Mouse (Mus musculus): ENCODE data around the gene Ltbp1. TPM values are rescaled to one million over a fixed set of nuclear protein-coding genes. Genes with fewer than 3 reads are reported as not detected.

Ltbp1 gene
- total RNA-seq, 2 experiments from 2014 or later = 5.0 to 5.1 TPM

- DNase-seq (ENCODE audit: low spot score in 2 of 2) = peak; percentile 27 to 73
These were observed 548 bp upstream of the Ltbp1 start for GRCm38 (mm10) chr17:75004820-75005219.

- peak; percentile 11 to 21 for DNase-seq (ENCODE audit: low spot score in 2 of 2)
These were observed 615 bp downstream of the Ltbp1 start for GRCm38 (mm10) chr17:75005685-75006680.

GRCm38 (mm10) chr17:75010955-75011354 lies 5.6 kb downstream of the Ltbp1 start:
- no peak for DNase-seq (ENCODE audit: low spot score in 2 of 2)

- DNase-seq (ENCODE audit: low spot score in 2 of 2) = no peak
These were observed 7.8 kb downstream of the Ltbp1 start for GRCm38 (mm10) chr17:75013211-75013610.

DNA sequence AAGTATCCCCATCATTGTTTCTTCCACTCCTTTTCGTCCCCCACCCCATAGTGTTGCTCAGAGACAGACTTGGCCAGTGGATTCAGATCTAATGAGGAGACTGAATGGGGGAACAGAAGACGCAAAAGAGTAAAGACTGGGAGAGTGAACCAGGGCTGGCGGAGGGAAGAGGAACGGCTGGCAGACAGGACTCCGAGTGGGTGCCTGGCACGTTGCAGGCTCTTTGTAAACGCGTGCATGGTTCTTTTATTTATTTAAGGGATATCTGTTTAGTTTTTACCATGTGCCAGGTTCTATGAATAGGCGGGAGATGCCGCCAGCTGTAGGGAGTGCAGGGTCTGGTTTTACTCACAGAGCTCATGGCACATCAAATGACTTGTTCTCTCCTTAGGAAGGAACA lies 8.5 kb downstream of the Ltbp1 start:
- peak in 1 of 2 experiments; percentile 13 for DNase-seq (ENCODE audit: low spot score in 2 of 2)

DNA sequence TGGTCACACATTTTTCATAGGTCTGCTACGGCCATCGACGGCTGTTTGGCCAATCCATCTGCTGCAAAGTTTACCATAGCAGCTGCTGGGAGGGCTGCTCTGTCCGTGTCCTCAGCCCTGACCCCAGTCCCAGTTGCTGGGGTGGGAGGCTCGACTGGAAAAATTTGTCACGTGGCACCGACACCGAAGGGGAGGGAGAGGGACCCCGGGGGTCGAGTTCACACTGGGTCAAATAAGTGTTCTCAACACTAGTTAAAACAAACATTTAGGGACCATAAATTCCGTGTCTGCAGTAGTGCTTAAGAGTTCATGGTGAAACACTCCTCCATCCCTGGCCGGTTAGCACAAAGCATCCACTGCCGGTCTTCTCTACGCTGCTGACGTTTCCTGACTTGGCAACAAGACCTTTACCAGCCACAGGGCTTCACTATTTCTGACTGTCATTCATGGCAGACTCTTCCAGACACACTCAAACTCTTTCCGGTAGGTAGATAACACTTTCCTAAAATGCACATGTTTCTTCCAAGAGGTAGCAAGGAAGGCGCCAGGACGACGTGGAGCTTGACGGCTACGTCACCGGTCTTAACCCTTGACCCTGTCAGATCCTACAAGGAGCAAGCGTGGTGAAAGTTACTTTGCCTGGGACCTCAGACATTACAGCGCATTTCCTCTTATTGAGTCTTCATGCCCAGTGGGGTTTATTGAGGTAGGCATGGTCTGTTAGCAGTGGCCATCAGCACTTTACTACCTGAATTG lies 9.4 kb downstream of the Ltbp1 start:
- no peak for DNase-seq (ENCODE audit: low spot score in 2 of 2)

GRCm38 (mm10) chr17:75015546-75015945 lies 10.2 kb downstream of the Ltbp1 start:
- DNase-seq (ENCODE audit: low spot score in 2 of 2) = no peak

DNA sequence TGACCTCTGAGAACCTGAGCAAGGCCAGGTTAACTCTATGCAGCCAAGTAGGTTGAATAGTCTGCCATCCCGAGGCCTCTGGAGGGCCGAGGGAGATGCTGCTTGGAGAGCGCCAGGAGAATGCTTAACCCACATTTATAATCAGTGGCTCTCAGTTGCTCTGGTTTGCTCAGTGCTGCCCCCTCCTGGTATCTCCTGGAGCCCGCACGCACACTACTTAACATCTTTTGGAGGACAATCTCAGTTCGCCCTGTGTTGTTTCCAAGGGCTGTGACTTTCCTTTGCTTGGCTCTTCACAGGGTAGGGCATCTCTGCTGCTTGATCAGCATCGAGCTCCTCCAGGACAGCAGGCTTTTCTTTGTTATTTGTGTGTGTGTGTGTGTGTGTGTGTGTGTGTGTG lies 12.1 kb downstream of the Ltbp1 start:
- DNase-seq (ENCODE audit: low spot score in 2 of 2) = no peak

DNA sequence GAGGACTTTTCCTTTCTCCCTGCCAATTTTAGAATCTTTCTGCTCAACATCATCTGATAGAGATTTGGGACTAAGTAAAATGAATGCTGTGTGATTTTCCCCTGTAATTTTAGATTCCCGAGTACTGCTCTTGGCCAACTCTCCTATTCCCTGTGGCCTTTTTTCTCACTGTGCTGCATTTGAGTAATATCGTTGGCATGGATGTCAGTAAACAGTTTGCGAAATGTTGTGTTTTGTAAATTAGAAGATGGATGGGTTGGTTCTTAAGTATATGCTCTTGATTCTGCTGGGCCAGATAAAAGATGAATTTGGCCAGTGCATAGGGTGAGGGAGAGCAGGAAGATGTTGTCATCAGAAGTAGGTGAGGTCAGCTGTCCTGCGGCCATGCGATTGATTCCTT lies 12.8 kb downstream of the Ltbp1 start:
- DNase-seq (ENCODE audit: low spot score in 2 of 2) = no peak

DNA sequence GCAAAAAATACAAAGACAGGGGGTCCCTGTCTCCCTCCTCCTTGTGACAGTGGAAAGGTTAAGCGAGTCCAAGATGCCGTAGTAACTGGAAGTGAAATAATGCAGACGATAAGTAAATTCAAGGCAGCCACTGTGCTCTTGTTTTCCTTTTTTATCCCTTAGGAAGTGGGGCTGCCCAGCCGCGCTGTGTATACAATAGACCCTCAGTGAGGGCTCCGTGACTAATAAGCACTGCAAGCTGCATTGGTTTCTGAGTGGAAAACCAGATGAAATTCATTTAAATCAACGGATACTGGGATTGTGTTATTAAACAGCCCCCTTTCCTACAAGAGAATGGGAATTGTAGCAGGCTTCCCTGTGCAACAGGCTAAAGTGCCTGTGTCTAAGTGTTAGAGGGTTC lies 14.7 kb downstream of the Ltbp1 start:
- no peak for DNase-seq (ENCODE audit: low spot score in 2 of 2)

DNA sequence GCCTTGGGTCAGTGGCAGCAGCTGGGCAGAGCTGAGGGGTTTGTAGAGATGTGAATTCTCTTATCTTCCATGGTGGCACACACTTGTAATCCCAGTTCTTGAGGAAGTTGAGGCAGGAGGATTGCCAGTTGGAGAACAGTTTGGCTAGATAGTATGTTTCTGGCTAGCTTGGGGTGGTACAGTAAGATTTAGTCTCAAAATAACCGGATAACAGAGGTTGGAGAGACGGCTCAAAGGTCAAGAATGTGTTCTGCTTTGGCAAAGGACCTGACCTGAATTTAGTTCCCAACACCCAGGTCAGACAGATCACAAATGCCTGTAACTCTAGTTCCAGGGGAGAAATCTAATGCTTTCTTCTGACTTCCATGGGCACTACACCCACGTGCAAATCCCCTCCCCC lies 15.3 kb downstream of the Ltbp1 start:
- no peak for DNase-seq (ENCODE audit: low spot score in 2 of 2)

DNA sequence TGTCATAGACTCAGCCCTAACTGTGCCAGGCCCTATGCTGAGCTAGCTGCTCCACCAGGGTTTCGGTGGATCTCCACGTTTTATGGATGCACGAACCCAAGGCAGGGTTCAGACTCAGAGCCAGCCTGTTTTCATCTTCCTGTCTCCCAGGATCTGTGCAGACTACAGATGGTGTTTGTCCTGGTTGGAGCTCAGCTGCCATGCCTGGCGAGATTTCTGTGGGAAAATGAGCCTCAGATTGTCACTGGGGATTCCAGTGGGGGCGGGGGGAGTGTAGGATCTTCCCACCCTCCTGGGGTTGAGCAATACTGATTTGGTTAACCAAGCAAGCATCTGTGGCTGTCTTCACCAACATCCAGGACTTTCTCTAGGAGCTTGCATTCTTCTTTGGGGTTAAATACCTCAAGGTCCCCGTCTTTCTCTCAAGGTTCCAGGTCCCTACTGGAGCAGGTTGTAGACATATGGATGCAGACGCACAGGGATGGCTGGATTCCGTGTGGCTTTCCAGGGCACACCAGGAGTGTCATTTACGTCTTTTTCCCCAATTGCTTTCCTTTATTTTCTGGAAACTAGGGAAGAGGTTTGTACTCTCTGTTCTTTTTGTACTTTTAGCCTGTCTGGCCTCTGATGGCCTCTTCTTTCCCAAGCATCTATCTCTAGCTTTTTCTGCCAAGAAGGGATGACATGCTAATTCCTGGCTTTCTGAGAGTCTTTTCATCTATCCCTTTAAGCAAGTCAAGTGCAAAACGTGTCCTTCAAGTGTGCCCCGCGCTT lies 22.2 kb downstream of the Ltbp1 start:
- DNase-seq (ENCODE audit: low spot score in 2 of 2) = peak; percentile 9 to 66

DNA sequence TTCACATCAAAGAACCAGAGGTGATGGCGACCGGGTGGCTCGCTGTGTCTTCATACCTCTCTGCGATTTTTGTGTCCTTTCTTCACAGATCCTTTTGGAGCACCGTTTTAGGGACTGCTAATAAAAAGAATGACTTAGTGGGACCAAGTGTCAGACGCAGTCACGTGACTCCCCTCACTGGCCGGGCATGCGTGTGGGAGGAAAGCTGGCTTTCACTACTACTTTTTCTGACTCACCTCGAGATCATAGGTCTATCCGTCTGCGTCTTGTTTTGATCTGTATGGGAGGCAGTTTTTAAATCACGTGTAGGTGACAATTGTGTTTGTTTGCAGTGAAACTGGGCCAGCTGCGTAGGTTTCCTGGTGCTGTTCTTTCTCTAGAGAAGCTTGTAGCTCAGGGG lies 28.0 kb downstream of the Ltbp1 start:
- no peak for DNase-seq (ENCODE audit: low spot score in 2 of 2)

GRCm38 (mm10) chr17:75033872-75034615 lies 28.7 kb downstream of the Ltbp1 start:
- DNase-seq (ENCODE audit: low spot score in 2 of 2) = no peak

DNA sequence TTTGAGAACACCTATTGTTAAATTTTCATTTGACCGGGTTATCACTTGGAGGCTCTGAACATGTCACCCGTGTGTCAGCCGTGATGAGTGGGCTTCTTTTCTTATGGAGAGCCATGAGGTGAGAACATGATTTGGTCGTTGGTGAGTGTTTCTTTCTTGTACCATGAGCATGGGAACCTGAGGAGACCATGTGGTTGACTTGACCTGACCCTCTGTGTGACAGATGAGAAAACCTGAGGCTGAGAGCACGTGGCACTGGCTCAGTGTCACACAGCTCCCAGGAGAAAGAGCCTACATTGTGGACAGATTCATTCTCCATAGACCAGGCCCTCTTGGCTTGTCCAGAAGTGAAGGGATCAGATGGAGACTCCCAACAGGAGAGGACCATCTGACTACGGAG lies 31.5 kb downstream of the Ltbp1 start:
- no peak for DNase-seq (ENCODE audit: low spot score in 2 of 2)

DNA sequence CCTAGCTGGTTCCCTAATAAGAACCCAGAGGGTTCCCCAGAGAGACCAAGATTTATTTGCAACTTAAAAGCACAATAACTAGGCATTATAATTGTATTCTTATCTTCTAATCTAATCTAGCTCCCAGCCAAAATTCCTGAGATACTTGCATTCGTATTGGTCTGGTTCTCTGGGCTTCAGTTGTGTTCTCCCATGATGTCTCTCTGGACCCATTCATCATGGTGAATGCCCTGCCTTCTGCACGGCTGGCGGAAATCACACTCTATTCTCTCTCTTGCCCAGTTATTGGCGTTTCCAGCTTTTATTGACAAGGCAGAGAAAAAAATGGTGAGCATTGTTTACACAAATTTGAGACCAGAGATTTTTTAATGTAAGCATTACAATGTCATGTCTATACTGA lies 33.6 kb downstream of the Ltbp1 start:
- DNase-seq (ENCODE audit: low spot score in 2 of 2) = no peak

DNA sequence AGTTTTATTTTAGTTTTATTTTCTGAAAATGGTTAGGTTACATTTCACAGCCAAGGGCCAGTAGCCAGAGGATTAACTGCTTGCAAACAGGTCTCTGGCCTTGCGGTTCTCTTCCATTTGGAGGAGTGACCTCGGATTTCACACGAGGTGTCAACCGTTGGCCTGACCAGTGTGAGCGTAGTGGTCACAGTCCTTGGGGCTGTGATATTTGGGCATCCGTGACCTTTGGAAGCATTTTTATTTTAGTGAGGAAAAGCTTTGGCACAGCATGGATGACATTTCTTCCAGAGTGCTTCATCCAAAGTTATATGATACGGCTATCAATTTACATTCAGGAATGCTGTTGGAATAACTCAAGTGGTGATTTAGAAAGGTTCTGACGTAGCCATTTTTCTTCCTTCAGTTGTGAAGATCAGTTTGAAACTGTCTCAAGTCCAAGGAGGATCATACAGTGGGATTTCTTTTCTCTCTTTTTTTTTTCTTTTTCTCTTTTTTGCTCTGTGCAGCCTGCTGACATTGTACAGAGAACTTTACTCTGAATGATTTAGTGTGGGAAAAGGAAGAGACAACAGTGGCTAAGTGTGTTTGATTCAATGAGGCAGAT lies 44.1 kb downstream of the Ltbp1 start:
- DNase-seq (ENCODE audit: low spot score in 2 of 2) = no peak

DNA sequence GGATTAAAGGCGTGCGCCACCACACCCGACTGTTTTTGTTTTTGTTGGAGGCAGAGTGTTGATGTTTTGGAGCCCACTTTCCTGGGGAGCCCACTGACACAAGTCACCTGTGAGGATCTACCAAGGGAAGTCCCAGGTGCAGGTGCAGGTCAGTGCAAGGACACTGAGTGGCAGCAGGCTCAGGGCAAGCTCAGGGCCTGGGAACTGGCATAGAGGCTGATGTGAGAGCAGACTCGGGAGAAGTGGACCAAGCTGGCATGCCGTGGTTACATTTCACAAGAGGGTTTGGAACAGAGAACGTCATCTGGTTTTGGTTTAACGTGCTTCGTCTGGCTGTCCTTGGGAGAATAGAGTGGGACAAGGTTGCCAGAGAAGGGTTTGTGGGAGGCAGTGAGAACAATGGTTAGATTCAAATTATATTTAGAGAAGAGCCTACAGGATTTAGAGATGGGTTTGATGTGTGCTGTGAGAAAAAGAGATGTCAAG lies 46.1 kb downstream of the Ltbp1 start:
- no peak for DNase-seq (ENCODE audit: low spot score in 2 of 2)

DNA sequence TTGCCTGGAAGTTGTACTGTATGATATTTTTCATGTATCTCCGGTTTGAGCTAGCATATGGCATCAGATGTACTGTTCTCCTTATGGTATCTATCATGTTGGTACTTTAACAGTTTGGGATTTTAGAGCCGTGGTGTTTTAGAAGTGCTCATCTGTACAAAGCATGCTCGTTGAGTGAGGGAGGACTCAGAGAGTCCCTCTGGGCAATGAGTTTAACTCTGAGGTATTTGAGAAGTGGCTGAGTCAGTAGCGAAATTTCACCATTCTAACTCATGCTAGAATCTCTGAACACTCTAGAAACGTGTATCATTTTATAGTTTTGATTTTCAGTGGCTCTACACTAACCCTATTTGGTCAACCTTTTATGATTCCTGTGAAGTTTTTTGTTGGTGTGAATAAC lies 49.9 kb downstream of the Ltbp1 start:
- no peak for DNase-seq (ENCODE audit: low spot score in 2 of 2)

- DNase-seq (ENCODE audit: low spot score in 2 of 2) = no peak
These were observed 50.6 kb downstream of the Ltbp1 start for GRCm38 (mm10) chr17:75055961-75056360.

Data from layer of hippocampus, adult 18-20 months (tissue).